Mouse (Mus musculus) forebrain, embryonic 13.5 days (tissue): Measurements from ENCODE around the gene Ociad2. TPM values are rescaled to one million over a fixed set of nuclear protein-coding genes. Genes with fewer than 3 reads are reported as not detected.

Experiments used
- ATAC-seq: fragments of 200-750 bp; cut with Nextera tagmentation; 2 replicates; pipeline ENCODE4 v1.8.0; 2017
- H3K27ac ChIP-seq: fragments of 300-500 bp; sonication (generic); 2 replicates; pipeline ENCODE4 v1.5.1; 2015; ENCODE audit warnings: inconsistent platforms, mild to moderate bottlenecking, moderate library complexity
- H3K27me3 ChIP-seq: fragments of 300-500 bp; sonication (generic); 2 replicates; pipeline ENCODE4 v1.6.1; 2015; ENCODE audit warnings: mild to moderate bottlenecking, inconsistent platforms
- H3K36me3 ChIP-seq: fragments of 300-500 bp; sonication (generic); 2 replicates; pipeline ENCODE4 v1.6.1; 2015; ENCODE audit warnings: mild to moderate bottlenecking, inconsistent platforms; ENCODE audit not compliant: poor library complexity, severe bottlenecking
- H3K4me1 ChIP-seq: fragments of 300-500 bp; sonication (generic); 2 replicates; pipeline ENCODE4 v1.6.1; 2015; ENCODE audit warnings: inconsistent platforms
- H3K4me2 ChIP-seq: fragments of 300-500 bp; sonication (generic); 2 replicates; pipeline ENCODE4 v1.6.1; 2015; ENCODE audit warnings: inconsistent platforms, mild to moderate bottlenecking, moderate library complexity
- H3K4me3 ChIP-seq: fragments of 300-500 bp; sonication (generic); 2 replicates; pipeline ENCODE4 v1.5.1; 2015; ENCODE audit warnings: mild to moderate bottlenecking, inconsistent platforms
- H3K9ac ChIP-seq: fragments of 300-500 bp; sonication (generic); 2 replicates; pipeline ENCODE4 v1.6.1; 2015; ENCODE audit warnings: mild to moderate bottlenecking, inconsistent platforms
- H3K9me3 ChIP-seq: fragments of 300-500 bp; sonication (generic); replicated peaks from 2 replicates; pipeline ENCODE4 v1.6.1; 2016; ENCODE audit warnings: inconsistent platforms
- WGBS: fragments of 180-500 bp; shearing (Covaris S2); methylation state at CpG from one replicate; pipeline ENCODE4 v1.1.7; 2015; 5-methylcytosine and 5-hydroxymethylcytosine counted together
- polyA plus RNA-seq: library from polyadenylated mRNA; unstranded; fragments of >200 nt; fragmentation: Nextera tagmentation; extraction: Ambion mirVana; gene quantifications from 2 replicates; pipeline ENCODE4 v1.2.1, GENCODE M21; 2015

Ociad2 gene
- polyA plus RNA-seq, 1 experiment from 2014 or later: 13.5 TPM

GRCm38 (mm10) chr5:73349514-73349913 is 8.7 kb upstream of the Ociad2 start:
- no peak overlapping the region for H3K27ac ChIP-seq
- WGBS: 74% methylated on average over 5 of the region's 5 CpGs
- no peaks in the 10 kb centered on the region for H3K9me3 ChIP-seq
- ATAC-seq: no peak
- H3K4me1 ChIP-seq: peaks cover 7% of the 10 kb centered on the region
- no peak overlapping the region for H3K4me3 ChIP-seq
- H3K9ac ChIP-seq: no peak overlapping the region
- H3K27me3 ChIP-seq: no peaks in the 10 kb centered on the region
- H3K36me3 ChIP-seq: no peaks in the 10 kb centered on the region
- H3K4me2 ChIP-seq: no peak overlapping the region

- no peaks in the 10 kb centered on the region for H3K4me1 ChIP-seq
These were observed 4.4 kb upstream of the Ociad2 start for GRCm38 (mm10) chr5:73345254-73345653.

GRCm38 (mm10) chr5:73344310-73344709 is 3.5 kb upstream of the Ociad2 start:
- H3K27ac ChIP-seq: no peak overlapping the region
- no peaks in the 10 kb centered on the region for H3K9me3 ChIP-seq
- no peaks in the 10 kb centered on the region for H3K27me3 ChIP-seq
- H3K4me1 ChIP-seq: no peaks in the 10 kb centered on the region
- no peak overlapping the region for H3K4me3 ChIP-seq
- no peak overlapping the region for H3K9ac ChIP-seq
- WGBS: 69% methylated on average over 10 of the region's 10 CpGs
- no peak; the same call in 1 of the 2 replicates for ATAC-seq
- no peak overlapping the region for H3K4me2 ChIP-seq
- no peaks in the 10 kb centered on the region for H3K36me3 ChIP-seq

More at GRCm38 (mm10) chr5:73345254-73345653, 4.4 kb upstream of the Ociad2 start:
- no peaks in the 10 kb centered on the region for H3K27me3 ChIP-seq
- no peak overlapping the region for H3K9ac ChIP-seq
- no peak for ATAC-seq
- no peaks in the 10 kb centered on the region for H3K9me3 ChIP-seq
- H3K4me2 ChIP-seq: no peak overlapping the region
- no peak overlapping the region for H3K4me3 ChIP-seq
- no peak overlapping the region for H3K27ac ChIP-seq
- H3K36me3 ChIP-seq: no peaks in the 10 kb centered on the region
- WGBS: 92% methylated on average over 4 of the region's 4 CpGs

GRCm38 (mm10) chr5:73342701-73343355 is 2.0 kb upstream of the Ociad2 start:
- ATAC-seq: no peak
- H3K27me3 ChIP-seq: no peaks in the 10 kb centered on the region
- H3K9ac ChIP-seq: no peak overlapping the region
- peaks cover 6% of the 10 kb centered on the region for H3K4me1 ChIP-seq
- no peaks in the 10 kb centered on the region for H3K36me3 ChIP-seq
- H3K9me3 ChIP-seq: no peaks in the 10 kb centered on the region
- 88% methylated on average over 22 of the region's 22 CpGs for WGBS
- H3K4me2 ChIP-seq: no peak overlapping the region
- no peak overlapping the region for H3K27ac ChIP-seq
- no peak overlapping the region for H3K4me3 ChIP-seq

DNA sequence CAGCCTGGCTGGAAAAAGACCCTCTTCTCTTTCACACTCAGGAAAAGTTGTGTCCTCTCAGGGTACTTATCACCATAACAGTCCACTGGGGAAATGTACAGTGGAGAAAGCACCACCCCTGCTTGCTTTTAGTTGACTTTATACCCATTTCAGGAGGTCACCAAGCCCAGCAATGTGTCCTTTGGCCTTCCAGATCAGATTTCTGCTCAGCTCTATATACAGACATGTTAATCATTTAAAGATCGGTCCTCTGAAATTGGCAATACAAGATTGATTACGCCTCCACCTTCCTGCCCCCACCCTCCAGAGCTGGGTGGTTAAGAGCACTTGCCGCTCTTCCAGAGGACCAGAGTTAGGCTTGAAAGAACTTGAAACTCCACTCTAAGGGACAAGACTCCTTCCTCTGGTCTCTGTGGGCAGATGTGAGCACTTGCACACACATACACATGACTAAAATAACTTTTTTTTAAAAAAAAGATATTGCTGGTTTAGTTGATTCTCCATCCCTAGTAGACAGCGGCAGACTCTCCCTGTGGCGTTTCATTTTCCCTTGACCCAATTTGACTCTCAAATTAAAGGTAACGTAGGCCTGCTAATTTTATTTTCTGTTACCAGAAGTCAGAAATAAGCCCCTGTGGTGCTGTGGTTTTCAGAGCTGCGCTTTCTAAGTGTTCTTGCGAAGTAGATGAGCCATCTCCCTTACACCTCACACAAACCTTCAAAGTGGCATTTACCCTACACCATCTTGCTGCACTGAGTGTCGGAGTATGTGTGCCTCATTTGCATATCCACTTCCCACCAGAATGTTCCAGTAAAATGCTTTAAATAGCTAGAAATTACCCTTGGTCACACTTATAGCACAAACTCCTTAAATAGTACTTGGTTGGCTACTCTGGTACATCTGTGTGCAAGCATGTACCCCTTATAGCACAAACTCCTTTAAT is 777 bp downstream of the Ociad2 start:
- ATAC-seq: no peak

DNA sequence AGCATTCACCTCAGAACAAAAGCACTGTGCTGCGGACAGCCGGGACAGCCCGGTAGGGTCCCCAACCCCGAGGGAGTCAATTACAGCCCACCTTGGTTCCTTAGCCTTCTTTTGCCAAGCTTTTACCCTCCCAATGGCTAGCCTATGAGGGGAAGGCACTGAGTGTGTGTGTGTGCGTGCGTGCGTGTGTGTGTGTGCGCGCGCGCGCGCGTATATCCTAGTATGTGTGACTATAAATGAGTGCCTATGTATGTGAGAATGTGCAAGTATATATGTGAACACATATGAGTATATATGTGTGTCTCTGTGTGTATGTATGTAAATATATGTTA is 2.0 kb downstream of the Ociad2 start:
- peak; percentile 63 for ATAC-seq
- Histone ChIP-seq H3K4me2 (peak overlapping the region; percentile 83), H3K27me3 (no peaks in the 10 kb centered on the region), H3K9ac (peak overlapping the region; percentile 74), H3K4me1 (peaks cover 14% of the 10 kb centered on the region), H3K27ac (0 out of 2 replicates have a peak overlapping the region, but pooled peaks have one; percentile 19), H3K36me3 (no peaks in the 10 kb centered on the region), H3K4me3 (peak overlapping the region; percentile 63), H3K9me3 (no peaks in the 10 kb centered on the region)
- WGBS: 36% methylated on average over 14 of the region's 14 CpGs

More for the DNA sequence above, 777 bp downstream of the Ociad2 start:
- Histone ChIP-seq H3K4me1 (peaks cover 9% of the 10 kb centered on the region), H3K9ac (no peak overlapping the region), H3K36me3 (no peaks in the 10 kb centered on the region), H3K27ac (no peak overlapping the region), H3K27me3 (no peaks in the 10 kb centered on the region), H3K4me2 (no peak overlapping the region), H3K4me3 (no peak overlapping the region), H3K9me3 (no peaks in the 10 kb centered on the region)
- WGBS: 93% methylated on average over 9 of the region's 9 CpGs

DNA sequence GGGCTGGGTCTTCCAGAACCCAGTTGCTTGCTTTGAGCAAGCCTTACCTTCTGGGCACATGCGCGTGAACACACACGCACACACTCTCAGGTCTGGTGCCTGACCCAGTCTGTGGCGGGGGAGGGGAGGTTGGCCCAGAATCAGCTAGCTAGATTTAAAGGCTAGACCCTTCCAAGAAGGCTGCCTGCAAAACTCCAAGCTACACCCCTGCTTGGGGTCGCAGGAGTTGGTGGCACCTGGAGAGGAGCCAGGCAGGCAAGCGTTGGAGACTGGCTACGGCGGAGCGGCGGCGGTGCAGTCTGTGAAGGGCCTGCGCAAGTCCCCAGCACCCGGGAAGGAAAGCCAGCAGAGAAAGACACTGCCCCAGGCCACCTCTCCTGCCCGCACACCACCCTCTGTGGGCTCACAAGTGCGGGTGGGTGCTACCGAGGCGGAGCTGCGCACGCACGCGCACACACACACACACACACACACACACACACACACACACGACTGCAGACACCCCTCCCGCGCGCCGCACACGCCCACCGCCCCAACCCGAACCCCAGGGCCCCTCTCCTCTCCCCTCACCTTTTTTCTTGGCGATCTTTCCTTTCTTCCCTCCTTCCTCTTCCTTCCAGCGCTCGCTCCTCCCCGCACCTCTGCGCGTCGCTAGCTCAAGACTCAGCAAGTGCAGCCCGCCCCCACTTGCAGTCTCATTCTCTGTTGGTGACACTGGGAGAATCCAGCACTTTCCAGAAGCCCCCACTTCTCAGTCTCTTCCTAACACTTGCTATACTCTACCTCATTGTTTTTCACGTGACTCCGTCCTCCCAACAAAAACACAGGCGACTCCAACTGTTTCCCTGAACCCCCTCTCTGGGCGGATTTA is 2.6 kb downstream of the Ociad2 start:
- H3K9ac ChIP-seq: peak overlapping the region; percentile 74
- peak; percentile 72 for ATAC-seq
- H3K9me3 ChIP-seq: no peaks in the 10 kb centered on the region
- no peaks in the 10 kb centered on the region for H3K36me3 ChIP-seq
- peak overlapping the region; percentile 19; the same call in 1 of the 2 replicates for H3K27ac ChIP-seq
- peaks cover 14% of the 10 kb centered on the region for H3K4me1 ChIP-seq
- peak overlapping the region; percentile 63 for H3K4me3 ChIP-seq
- H3K4me2 ChIP-seq: peak overlapping the region; percentile 83
- H3K27me3 ChIP-seq: no peaks in the 10 kb centered on the region
- 3% methylated on average over 33 of the region's 41 CpGs for WGBS

DNA sequence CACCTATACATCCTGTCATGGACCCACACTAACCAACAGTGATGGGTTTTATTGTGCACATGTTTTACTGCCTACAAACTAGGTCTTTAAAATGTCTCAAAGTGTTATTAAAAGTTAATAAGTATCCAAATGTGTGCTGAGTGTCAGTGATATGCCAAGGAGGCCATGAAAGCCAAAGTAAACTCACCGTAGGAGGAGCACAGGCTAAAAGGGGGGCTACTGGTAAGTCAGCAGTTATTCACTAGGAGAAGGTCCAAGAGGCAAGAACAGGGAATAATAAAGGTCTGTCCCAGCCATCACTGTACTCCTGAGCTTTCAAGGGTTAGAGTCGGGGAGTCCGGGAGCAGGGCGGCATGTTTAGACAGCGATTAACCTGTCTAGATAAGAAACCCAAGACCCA is 4.4 kb downstream of the Ociad2 start:
- Histone ChIP-seq H3K27ac (no peak overlapping the region), H3K27me3 (no peaks in the 10 kb centered on the region), H3K9ac (no peak overlapping the region), H3K4me1 (peaks cover 14% of the 10 kb centered on the region), H3K9me3 (no peaks in the 10 kb centered on the region), H3K36me3 (no peaks in the 10 kb centered on the region), H3K4me3 (no peak overlapping the region), H3K4me2 (no peak overlapping the region)
- no peak for ATAC-seq
- WGBS: 93% methylated on average over 5 of the region's 5 CpGs

- WGBS: 62% methylated on average over 4 of the region's 4 CpGs
- H3K4me1 ChIP-seq: 0 out of 2 replicates have a peak, but pooled peaks cover 4% of the 10 kb centered on the region
- no peak for ATAC-seq
- no peaks in the 10 kb centered on the region for H3K9me3 ChIP-seq
- H3K9ac ChIP-seq: no peak overlapping the region
- H3K27me3 ChIP-seq: no peaks in the 10 kb centered on the region
- no peak overlapping the region for H3K4me3 ChIP-seq
- no peaks in the 10 kb centered on the region for H3K36me3 ChIP-seq
- no peak overlapping the region for H3K4me2 ChIP-seq
- no peak overlapping the region for H3K27ac ChIP-seq
These were observed 9.8 kb downstream of the Ociad2 start for GRCm38 (mm10) chr5:73331002-73331401.

DNA sequence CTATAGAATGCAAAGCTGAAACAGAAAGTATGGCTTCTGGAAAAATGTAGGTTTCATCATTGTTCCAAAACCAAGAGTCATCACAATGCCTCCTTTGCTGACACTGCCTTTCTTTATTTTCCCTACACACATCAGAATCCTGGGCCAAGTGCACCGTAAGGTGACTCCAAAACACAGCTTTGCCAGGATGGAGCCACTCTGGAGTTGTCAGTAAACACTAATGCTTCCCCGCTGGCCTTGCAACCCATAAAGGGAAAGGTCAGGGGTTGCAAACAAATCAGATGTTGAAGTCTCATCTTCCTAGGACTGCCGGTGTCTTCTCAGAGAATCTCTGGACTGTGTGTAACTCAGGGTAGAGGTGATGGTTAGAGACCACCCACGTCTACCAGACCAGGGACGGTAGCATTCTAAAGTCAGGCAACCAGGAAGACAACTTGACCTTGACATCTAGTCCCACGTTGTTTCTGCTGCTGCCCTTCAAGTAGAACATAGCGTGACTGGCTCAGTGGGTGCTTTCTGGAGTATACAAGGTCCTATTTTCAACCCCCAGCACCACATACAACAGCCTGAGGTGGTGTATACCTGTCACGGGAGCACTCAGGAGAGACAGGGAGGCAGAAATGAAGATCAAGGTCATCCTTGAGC is 16.2 kb downstream of the Ociad2 start:
- H3K27ac ChIP-seq: no peak overlapping the region
- no peaks in the 10 kb centered on the region for H3K4me1 ChIP-seq
- H3K9ac ChIP-seq: no peak overlapping the region
- no peak overlapping the region for H3K4me3 ChIP-seq
- no peak for ATAC-seq
- no peaks in the 10 kb centered on the region for H3K36me3 ChIP-seq
- H3K9me3 ChIP-seq: no peaks in the 10 kb centered on the region
- no peaks in the 10 kb centered on the region for H3K27me3 ChIP-seq
- WGBS: 90% methylated on average over 8 of the region's 8 CpGs
- no peak overlapping the region for H3K4me2 ChIP-seq

DNA sequence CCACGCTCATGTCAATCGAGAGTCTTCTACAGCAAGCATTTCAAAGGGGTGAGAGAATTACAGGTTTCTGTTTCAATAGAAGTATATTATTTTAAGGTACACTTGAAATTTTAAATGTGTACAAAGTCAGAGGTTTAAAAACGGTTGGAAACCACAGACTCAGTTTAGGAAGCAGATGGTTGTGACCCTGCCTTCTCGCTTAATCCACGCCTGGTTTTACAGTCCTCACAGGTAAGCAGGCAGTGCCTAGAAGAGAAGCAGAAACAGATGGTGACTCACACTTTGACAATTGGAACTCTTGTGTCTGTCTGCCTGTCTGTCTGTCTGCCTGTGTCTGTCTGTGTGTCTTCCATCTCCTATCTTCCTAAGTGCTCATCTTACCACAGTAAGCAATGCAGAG is 17.2 kb downstream of the Ociad2 start:
- 91% methylated on average over 5 of the region's 5 CpGs for WGBS
- no peaks in the 10 kb centered on the region for H3K36me3 ChIP-seq
- H3K9ac ChIP-seq: no peak overlapping the region
- H3K4me1 ChIP-seq: no peaks in the 10 kb centered on the region
- H3K27me3 ChIP-seq: no peaks in the 10 kb centered on the region
- no peak for ATAC-seq
- no peak overlapping the region for H3K4me3 ChIP-seq
- H3K9me3 ChIP-seq: no peaks in the 10 kb centered on the region
- H3K27ac ChIP-seq: no peak overlapping the region
- no peak overlapping the region for H3K4me2 ChIP-seq
